Mouse (Mus musculus) ES-E14 (cell line): ENCODE measurements around the gene Cldn8.

ENCODE experiments used
- CHD2 ChIP-seq: IDR thresholded peaks from 2 replicates; pipeline ENCODE4 v1.6.1; 2014; ENCODE audit warnings: mild to moderate bottlenecking, low read depth, low read length, inconsistent platforms
- HCFC1 ChIP-seq: IDR thresholded peaks from 2 replicates; pipeline ENCODE4 v1.6.1; 2012; ENCODE audit warnings: low read length, inconsistent platforms, borderline replicate concordance; ENCODE audit not compliant: insufficient read depth
- MAFK ChIP-seq: IDR thresholded peaks from 2 replicates; pipeline ENCODE4 v1.6.1; 2014; ENCODE audit warnings: mild to moderate bottlenecking, low read depth, low read length, inconsistent platforms; ENCODE audit not compliant: insufficient read depth
- ZC3H11A ChIP-seq: IDR thresholded peaks from 2 replicates; pipeline ENCODE4 v1.6.1; 2012; ENCODE audit warnings: low read depth, mild to moderate bottlenecking, inconsistent platforms, low read length, borderline replicate concordance
- ZNF384 ChIP-seq: IDR thresholded peaks from 2 replicates; pipeline ENCODE4 v1.6.1; 2012; ENCODE audit warnings: low read depth, low read length, inconsistent platforms

GRCm38 (mm10) chr16:88542488-88542887 is 20.5 kb downstream of the Cldn8 start:
- peak; percentile 34; the same call in 1 of the 2 replicates for TF ChIP-seq ZC3H11A
- no peak for TF ChIP-seq HCFC1
- TF ChIP-seq MAFK: no peak
- TF ChIP-seq ZNF384: no peak
- TF ChIP-seq CHD2: no peak
